Mouse (Mus musculus): ENCODE results near the gene Lax1. TPM values are rescaled to one million over a fixed set of nuclear protein-coding genes. Genes with fewer than 3 reads are reported as not detected.

Lax1 gene
- total RNA-seq, 2 experiments from 2014 or later: 0.26 TPM; not detected in 1

GRCm38 (mm10) chr1:133632168-133632567, 57.7 kb downstream of the Lax1 start:
- no peak for DNase-seq

Small RNA genes within 50 kb of the gene (microRNA-seq; reads per million reads assigned to microRNA genes)
- not detected for gene Mir6903

Other genes starting within 250 kb of the Lax1 start
- gene Snrpe, start 79.8 kb downstream of the Lax1 start, total RNA-seq (2021): 100 to 1,000 TPM; 116 TPM
- 10 to 100 TPM in 1 of 2 experiments, 1 to 10 TPM in 1; 9.9 to 11.5 TPM for gene Zbed6, start 29.2 kb downstream of the Lax1 start, total RNA-seq (2021)
- 10 to 100 TPM; 27.8 to 34.4 TPM for gene Gm38394, start 28.8 kb downstream of the Lax1 start, total RNA-seq (2021)
- gene Atp2b4, start 110.9 kb upstream of the Lax1 start, total RNA-seq (2021): 10 to 100 TPM; 21.8 to 34.7 TPM
- 1 to 10 TPM; 1.2 TPM for gene Optc, start 217.9 kb upstream of the Lax1 start, total RNA-seq (2021)
- 10 to 100 TPM; 42.1 to 44.9 TPM for gene Prelp, start 231.3 kb upstream of the Lax1 start, total RNA-seq (2021)